8 mouse cellular contexts compared by ENCODE assay signal in the genomic region with DNA sequence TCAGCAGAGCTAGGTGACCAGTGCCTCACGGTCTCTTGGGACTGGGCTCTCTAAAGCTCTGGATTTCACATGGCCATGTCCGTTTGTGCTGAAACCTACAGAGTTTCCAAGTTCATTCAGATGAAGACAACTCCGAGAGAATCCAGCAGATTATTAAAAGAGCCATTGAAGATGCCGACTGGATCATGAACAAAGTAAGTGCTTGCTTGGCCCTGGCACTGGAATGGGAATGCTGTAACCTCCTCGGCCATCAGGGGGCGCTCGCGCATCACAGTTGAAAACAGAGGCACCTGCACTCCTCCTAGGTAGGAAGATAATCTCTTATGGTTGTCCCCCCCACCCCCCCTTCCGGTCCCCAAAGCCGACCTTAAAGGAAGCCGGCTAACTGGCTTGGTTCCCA. TPM values are rescaled to one million over a fixed set of nuclear protein-coding genes. Genes with fewer than 3 reads are reported as not detected.
DNase-seq lines count a peak whose midpoint lies in the region; ATAC-seq and TF ChIP-seq lines count a peak whose summit lies in the region.

No protein-coding gene starts in this region.

- no peak for ATAC-seq in heart, embryonic 11.5 days (replicated peaks; ENCODE audit: insufficient number of reproducible peaks, low FRiP score, low TSS enrichment)
- peak; percentile 60; the same call in 1 of the 2 replicates for ATAC-seq in erythroblast, adult 5-6 weeks (replicated peaks; ENCODE audit: low FRiP score, poor library complexity, severe bottlenecking)

- TF ChIP-seq CTCF in C2C12 (IDR thresholded peaks at IDR 0.05; ENCODE audit: control insufficient read depth, insufficient read depth, insufficient read length), result peak; percentile 87

- peaks cover 15% of the 10 kb centered on the region for H3K4me1 ChIP-seq in heart, embryonic 11.5 days (ENCODE audit: control insufficient read depth, insufficient read depth, low read length)

- H3K4me3 ChIP-seq in heart, embryonic 11.5 days (ENCODE audit: low read depth, low read length), result no peak overlapping the region
- H3K4me3 ChIP-seq in C2C12 (ENCODE audit: insufficient read depth, poor library complexity, severe bottlenecking), result no peak overlapping the region

- DNase-seq in heart, adult 8-10 months (ENCODE audit: low spot score), result peak; percentile 53
- peak; percentile 82 to 85 for DNase-seq in adrenal gland, postnatal 36 days
- DNase-seq in left cerebral cortex, postnatal 36 days (ENCODE audit: low spot score in 2 of 2), result peak; percentile 58 to 74
- DNase-seq in retina, embryonic 14.5 days (ENCODE audit: low spot score), result peak; percentile 80
- DNase-seq in thymus, postnatal 4 days, result peak; percentile 95

- no peaks in the 10 kb centered on the region for H3K9me3 ChIP-seq in heart, embryonic 11.5 days (replicated peaks; ENCODE audit: control insufficient read depth, low read length)

- H3K36me3 ChIP-seq in heart, embryonic 11.5 days (ENCODE audit: control insufficient read depth, insufficient read depth, low read length), result 0 out of 2 replicates have a peak, but pooled peaks cover 4% of the 10 kb centered on the region
- no peaks in the 10 kb centered on the region for H3K36me3 ChIP-seq in C2C12 (ENCODE audit: control insufficient read depth, insufficient read depth)

- no peak overlapping the region for H3K9ac ChIP-seq in heart, embryonic 11.5 days (ENCODE audit: low read depth, low read length)

- no peak overlapping the region for H3K27ac ChIP-seq in heart, embryonic 11.5 days (ENCODE audit: low read depth, low read length)

- intact Hi-C loops in left cerebral cortex, postnatal 36 days (cut with DNase I), result loop anchor here (2.0 kb wide), 1 partner anchor 119 kb away; no protein-coding TSS in a partner anchor

- no peaks in the 10 kb centered on the region for H3K27me3 ChIP-seq in heart, embryonic 11.5 days (ENCODE audit: control insufficient read depth, insufficient read depth, low read length)
- H3K27me3 ChIP-seq in C2C12 (ENCODE audit: control insufficient read depth, insufficient read depth, insufficient read length), result no peaks in the 10 kb centered on the region

- 10% methylated on average over 11 of the region's 11 CpGs for WGBS in heart, embryonic 11.5 days (ENCODE audit: insufficient replicate concordance)

- no peaks in the 10 kb centered on the region for H3K79me3 ChIP-seq in C2C12 (ENCODE audit: low read depth)

- no peaks in the 10 kb centered on the region for H3K79me2 ChIP-seq in C2C12 (ENCODE audit: control insufficient read depth, insufficient read depth)

- no peak overlapping the region for H3ac ChIP-seq in C2C12 (ENCODE audit: control insufficient read depth, insufficient read length, low read depth)

- no peak overlapping the region for H3K4me2 ChIP-seq in heart, embryonic 11.5 days

TF ChIP-seq in C2C12, 6 proteins besides CTCF, POLR2A, EP300 and RAD21:
- no peak for TF ChIP-seq MAX (IDR thresholded peaks at IDR 0.05)
- TF ChIP-seq MYOG (IDR thresholded peaks at IDR 0.05; ENCODE audit: control insufficient read depth, extremely low read depth, insufficient read length), result no peak
- TF ChIP-seq USF1 (IDR thresholded peaks at IDR 0.05; ENCODE audit: low read depth), result no peak
- no peak for TF ChIP-seq CEBPB (IDR thresholded peaks at IDR 0.05; ENCODE audit: low read depth)
- TF ChIP-seq MYOD1 (IDR thresholded peaks at IDR 0.05; ENCODE audit: control insufficient read depth, insufficient read length, low read depth), result no peak
- no peak for TF ChIP-seq FOSL1 (IDR thresholded peaks at IDR 0.05; ENCODE audit: insufficient read depth, low read length, poor library complexity, severe bottlenecking)

RNA-seq across cellular contexts. Expression of a gene that starts 11.6 kb away (rescaled TPM):
- 10 to 100 TPM; 34.3 to 51.3 (median 39.8) TPM for total RNA-seq in heart, adult 8-10 months (2022)
- polyA plus RNA-seq in heart, embryonic 11.5 days (2014; fragmentation: Nextera tagmentation; extraction: Ambion mirVana), result 27.4 and 28.3 TPM in 2 replicates
- polyA plus RNA-seq in C2C12 (2012; fragmentation: generic; extraction: Trizol), result 23.7 TPM
- total RNA-seq in adrenal gland, postnatal 36 days (2021), result 10 to 100 TPM; 36.7 to 55.7 TPM
- 6.0 and 12.5 TPM in 2 replicates for total RNA-seq in erythroblast, adult 5-6 weeks (2015; ENCODE audit: low replicate concordance)
- total RNA-seq in erythroblast, adult 5-6 weeks (2017; ENCODE audit: low replicate concordance), result 8.1 and 10.9 TPM in 2 replicates
- total RNA-seq in left cerebral cortex, postnatal 36 days (2021), result 10 to 100 TPM; 25.9 to 29.8 TPM
